Mouse (Mus musculus) stomach, postnatal 0 days (tissue): ENCODE results near the gene Bbs10.

ENCODE experiments used
- CTCF ChIP-seq: IDR thresholded peaks from 2 replicates; pipeline ENCODE4 v1.5.1; 2016; ENCODE audit warnings: antibody characterized with exemption, low read depth, mild to moderate bottlenecking, moderate library complexity
- EP300 ChIP-seq: optimal IDR thresholded peaks from 2 replicates; pipeline ENCODE3; 2016; ENCODE audit warnings: antibody characterized with exemption

- TF ChIP-seq CTCF (no peak), EP300 (no peak)
These were observed 20.5 kb downstream of the Bbs10 start for GRCm38 (mm10) chr10:111318805-111319500.
